Mouse (Mus musculus) ES-E14 (cell line): ENCODE data around the gene Gabrd.

ENCODE experiments used
- CHD2 ChIP-seq: IDR thresholded peaks from 2 replicates; pipeline ENCODE4 v1.6.1; 2014; ENCODE audit warnings: mild to moderate bottlenecking, low read depth, low read length, inconsistent platforms
- ZC3H11A ChIP-seq: IDR thresholded peaks from 2 replicates; pipeline ENCODE4 v1.6.1; 2012; ENCODE audit warnings: low read depth, mild to moderate bottlenecking, inconsistent platforms, low read length, borderline replicate concordance

GRCm38 (mm10) chr4:155360856-155361255, 37.1 kb downstream of the Gabrd start:
- TF ChIP-seq ZC3H11A (no peak), CHD2 (no peak)
